Mouse (Mus musculus) hematopoietic stem cell, adult 5-6 weeks (primary cell): ENCODE measurements around the gene Itgb8. TPM values are rescaled to one million over a fixed set of nuclear protein-coding genes. Genes with fewer than 3 reads are reported as not detected.

Experiments
- ATAC-seq, 2 experiments: fragments of 125-278 bp in 1 of 2; replicated peaks in 1 of 2; 2 replicates each; pipeline ENCODE4 v1.8.0; 2016 to 2017; ENCODE audit warnings: inconsistent platforms in 2 of 2, mild to moderate bottlenecking in 2 of 2, moderate number of reproducible peaks in 2 of 2, low read depth in 1 of 2, moderate TSS enrichment in 1 of 2; ENCODE audit not compliant: low FRiP score in 2 of 2, poor library complexity in 2 of 2, severe bottlenecking in 2 of 2, insufficient read depth in 1 of 2, low TSS enrichment in 1 of 2
- total RNA-seq: library from RNA; stranded (forward); fragments of 172-1452, 232-1000 nt; gene quantifications from 2 replicates; pipeline ENCODE4 v1.2.3, GENCODE M21; 2017

Itgb8 gene
- total RNA-seq, 1 experiment from 2014 or later = not detected

- no peak for ATAC-seq
These were observed 23.4 kb downstream of the Itgb8 start for GRCm38 (mm10) chr12:119215225-119215624.

DNA sequence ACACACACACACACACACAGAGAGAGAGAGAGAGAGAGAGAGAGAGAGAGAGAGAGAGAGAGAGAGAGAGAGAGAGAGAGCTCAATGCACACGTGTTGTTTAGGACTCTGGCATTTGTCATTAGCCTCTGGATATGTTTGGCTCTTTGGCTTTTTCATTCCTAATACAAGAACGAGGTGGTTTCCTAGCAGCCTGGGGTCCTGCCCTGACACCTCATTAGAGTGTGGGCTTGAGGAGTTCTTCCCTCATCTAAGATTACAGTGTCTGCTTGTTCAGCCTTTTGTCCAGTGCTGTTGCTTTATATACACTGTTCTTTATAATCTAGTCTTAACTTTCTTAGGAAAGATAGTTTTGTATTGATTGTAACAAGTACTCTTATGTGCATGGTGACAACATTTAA is 27.1 kb downstream of the Itgb8 start:
- ATAC-seq = no peak

GRCm38 (mm10) chr12:119210590-119210989 is 28.0 kb downstream of the Itgb8 start:
- ATAC-seq = no peak

DNA sequence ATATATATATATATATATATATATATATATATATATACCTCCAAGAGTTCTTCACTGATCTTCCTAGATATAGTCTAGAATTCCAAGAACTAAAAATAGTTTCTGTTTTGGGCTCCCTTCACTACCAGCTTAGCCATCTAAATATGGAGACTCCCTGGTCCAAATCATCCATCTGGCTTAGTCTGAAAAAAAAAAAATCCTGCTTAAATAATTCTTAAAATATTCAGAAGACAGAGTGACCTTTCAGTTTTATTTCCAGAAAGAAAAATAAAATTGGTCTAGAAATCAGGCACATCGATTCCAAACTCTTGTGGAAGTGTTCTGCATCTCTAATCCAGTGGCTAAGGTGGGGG is 28.6 kb downstream of the Itgb8 start:
- ATAC-seq = no peak

DNA sequence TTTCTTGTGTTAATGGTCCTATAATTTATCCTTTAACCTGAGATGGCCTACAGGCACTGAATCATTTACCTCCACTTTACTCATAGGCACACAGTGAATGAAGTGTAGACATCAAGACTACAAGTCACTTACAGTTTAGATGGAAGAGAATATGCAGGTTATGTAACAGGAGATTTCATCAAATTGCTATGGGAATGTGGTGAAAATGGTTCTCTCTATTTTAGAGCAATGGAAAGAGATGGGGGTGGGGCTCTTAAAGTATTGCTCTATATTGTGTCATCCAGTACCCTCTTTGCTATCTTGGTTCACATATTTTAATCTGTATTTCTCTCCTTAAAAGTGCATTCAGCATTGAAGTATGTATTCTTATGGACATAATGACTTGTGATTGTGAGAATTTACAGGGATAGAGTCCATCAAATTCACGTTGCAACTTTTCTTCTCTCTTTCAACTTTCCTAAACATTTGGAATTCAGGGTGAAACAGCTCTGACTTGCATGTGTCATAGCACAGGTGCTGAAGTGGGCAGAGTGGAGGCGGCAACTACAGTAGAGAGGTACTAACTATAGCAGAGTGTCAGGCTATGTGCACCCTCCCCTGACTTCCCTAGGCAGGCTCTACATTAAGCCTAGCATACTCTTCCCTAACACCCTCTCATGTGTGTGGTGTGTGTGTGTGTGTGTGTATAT is 29.1 kb downstream of the Itgb8 start:
- no peak; a peak in 1 of 4 replicates for ATAC-seq

GRCm38 (mm10) chr12:119207464-119207801 is 31.2 kb downstream of the Itgb8 start:
- no peak for ATAC-seq

GRCm38 (mm10) chr12:119206711-119207463 is 31.7 kb downstream of the Itgb8 start:
- no peak for ATAC-seq

DNA sequence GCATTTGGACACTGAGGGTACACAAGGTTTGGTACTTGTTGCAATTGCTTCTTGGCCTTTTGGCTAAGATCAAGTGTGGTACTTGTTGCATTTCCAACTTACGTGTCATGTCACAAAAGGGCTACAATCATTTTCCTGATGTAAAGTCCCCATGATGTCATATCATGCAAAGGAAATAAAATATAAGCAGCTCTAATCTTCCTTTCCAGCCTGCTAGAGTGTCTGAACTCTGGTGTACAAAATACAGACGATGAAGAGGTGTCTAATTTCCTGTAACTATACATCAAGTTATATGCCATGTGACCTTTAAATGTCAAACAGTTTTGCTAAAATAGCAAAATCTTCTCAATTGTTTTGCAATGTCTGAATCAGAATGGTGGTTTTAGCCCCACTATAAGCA is 34.2 kb downstream of the Itgb8 start:
- ATAC-seq = no peak

DNA sequence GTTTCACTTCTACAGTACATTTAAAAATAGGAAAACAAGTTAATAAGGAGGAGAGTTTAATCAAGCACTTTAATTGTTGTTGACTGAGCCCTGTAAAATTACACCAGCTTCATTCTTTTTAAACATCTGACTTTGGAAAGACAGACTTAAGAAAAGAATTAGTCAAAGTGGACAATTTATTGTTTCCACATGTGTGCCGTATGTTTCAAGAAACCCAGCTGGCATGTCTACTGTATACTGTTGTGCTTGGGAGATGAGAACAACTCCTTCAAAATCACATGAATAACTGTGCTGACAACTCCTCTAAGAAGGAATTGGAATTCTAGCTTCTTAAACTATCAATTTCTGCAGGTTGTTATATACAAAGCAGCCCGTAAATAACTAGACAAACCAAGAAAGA is 35.8 kb downstream of the Itgb8 start:
- ATAC-seq = no peak

DNA sequence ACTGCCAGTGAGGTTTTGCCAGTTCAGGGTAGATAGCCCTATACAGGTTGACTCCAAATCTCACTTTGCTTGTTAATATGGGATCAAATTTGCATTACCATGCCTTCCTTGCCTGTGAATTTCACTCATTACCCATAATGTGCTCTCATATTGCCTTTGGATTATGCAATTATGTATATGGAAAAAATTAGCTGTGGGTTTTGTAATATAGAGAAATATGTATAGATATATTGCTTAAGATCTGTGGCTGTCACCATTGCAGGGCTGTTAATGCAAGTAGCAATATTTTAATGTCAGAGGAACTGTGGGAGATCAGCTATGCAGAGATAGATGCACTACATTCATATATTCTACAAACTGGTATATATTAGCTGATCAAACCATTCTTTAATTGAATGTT is 43.5 kb downstream of the Itgb8 start:
- ATAC-seq = no peak; a peak in 1 of 4 replicates

DNA sequence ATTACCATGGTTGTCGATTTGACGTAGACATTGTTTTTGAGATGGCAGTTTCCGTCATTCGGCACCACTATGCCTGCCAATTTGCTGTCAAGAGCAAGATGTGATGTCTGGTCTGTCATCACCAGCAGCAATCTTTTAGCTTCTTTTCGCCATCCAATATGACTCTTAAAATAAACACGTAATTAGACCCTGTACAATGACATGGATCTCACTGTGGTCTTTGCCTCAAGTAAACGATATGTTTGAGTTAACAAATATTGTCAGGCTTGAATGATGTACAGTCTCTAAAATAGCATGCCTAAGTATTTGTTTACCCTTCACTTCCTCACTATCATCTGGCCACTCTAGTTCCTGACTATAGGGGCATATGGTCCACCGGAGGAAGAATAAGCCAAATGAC is 48.8 kb downstream of the Itgb8 start:
- no peak for ATAC-seq

DNA sequence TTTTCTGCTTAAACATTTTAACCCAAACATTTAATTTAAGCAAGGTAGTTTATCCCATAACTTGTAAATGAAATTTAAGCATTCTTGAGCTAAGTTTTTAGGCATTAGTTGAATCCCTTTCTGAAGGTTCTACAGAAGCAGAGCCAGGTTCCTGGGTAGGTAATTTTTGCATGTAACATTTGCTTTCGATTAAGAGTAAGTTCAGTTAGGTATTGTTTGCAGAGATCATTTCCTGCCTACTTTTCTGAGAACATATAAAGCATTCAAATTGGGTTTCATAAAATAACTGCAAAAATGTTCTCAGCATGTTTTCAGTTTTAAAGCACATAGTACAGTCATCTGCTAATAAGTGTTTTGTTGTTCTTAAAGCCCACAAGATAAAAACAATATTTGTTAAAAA is 53.2 kb downstream of the Itgb8 start:
- ATAC-seq = no peak

DNA sequence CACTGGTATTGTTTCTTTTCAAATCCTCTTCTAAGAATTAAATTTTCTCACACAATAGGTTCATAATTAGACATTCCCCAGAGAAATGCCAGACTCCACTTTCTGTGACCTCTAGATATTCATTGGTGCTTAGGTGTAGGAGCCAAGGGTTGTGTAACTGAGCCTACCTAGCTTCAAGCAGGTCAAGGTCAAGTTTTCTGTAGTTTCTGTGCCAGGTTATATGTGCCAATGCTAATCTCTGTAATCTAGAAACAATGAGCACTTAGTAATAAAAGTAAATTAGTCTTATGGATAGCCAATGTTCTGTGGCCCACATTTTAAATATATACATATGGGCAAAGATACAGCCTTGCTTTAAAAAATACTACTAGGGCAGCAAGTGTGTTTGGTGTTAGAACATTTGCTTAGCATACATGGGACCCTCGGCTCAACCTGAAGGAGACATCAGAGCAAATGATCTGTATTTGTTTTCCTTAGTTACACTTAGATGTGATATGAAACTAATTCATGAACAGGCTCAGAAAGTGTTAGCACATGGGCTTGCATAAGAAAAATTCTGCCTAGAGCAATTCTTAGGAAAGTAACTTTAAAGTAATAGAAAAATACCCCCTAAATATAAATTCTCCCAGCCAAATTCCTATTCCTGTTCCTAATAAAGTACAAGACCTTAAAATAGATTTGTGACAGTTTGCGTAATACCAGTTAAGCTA is 56.2 kb downstream of the Itgb8 start:
- no peak for ATAC-seq

DNA sequence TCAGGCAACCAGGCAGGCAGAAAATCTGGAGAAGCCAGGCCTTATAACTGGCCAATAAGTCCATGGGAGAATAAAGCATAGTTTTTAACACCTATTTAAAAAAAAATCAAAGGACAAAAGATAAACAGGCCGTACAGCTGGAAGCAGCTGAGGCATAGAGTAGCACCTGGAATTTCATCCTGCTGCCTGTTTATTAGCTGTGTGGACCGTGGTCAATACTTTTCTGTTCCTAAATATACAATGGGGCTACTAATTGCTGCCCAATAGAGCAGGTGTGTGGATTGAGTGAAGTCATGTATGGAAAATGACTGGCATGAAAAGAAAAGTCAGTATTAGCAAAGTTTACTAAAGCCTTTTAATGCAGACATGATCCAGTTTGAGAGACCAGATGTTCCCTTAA is 62.6 kb downstream of the Itgb8 start:
- no peak for ATAC-seq

DNA sequence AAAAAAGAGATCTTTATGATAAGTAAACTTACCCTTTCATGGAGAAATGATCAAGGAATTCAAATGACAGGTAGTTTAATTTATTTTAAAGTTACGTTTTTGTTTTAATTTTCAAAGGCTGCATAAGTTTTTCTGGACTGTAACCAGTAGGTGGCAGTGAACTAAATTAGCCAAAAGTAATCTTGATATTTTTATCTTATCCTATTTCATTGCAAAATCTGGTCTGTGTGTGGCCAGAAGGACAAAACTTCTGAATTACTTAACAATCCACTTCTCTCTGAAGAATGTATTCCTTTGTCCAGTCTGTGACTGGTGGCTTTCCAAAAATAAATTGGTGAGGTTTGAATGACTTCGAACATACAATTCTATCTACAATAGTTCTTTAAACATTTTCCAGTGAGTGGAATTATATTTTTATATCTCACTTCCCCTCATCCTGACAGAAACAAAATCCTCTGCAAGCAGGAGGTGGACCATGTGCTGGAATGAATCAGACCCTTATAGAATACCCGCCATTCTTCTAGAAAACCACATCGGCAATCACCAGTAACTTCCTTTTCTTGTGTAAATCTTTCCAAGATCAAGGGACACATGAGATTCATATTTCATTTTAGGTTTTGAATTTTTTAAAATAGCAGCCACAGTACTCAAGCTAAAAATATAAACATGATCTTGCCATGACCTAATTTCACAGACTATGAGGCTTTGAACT is 68.6 kb downstream of the Itgb8 start:
- ATAC-seq = 0 out of 4 replicates have a peak, but pooled peaks have one; percentile 12 to 32

DNA sequence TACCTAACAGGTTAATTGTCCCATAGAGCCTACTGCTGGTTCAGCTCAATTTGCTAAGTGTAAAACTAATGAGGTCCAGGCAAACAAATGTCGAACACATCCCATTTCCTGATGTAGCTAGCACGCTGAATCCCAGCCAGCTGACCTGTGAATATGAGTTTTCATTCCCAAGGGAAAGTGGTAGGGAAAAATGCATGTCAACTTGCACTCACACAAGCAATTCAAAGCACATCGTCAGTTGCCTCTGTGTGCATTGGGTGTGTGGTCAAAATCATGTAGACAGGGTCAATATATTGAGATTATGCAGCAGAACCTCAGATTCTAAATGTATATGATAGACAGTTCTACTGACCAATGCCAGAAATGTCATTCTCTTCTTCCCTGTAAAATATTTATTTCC is 69.5 kb downstream of the Itgb8 start:
- no peak for ATAC-seq

- no peak for ATAC-seq
These were observed 73.5 kb downstream of the Itgb8 start for GRCm38 (mm10) chr12:119165115-119165514.

GRCm38 (mm10) chr12:119164672-119165071 is 73.9 kb downstream of the Itgb8 start:
- ATAC-seq = no peak
